ENCODE assay signal across 8 mouse cellular contexts in genomic region chr17:29269349-29269706, GRCm38 (mm10). TPM values are rescaled to one million over a fixed set of nuclear protein-coding genes. Genes with fewer than 3 reads are reported as not detected.
DNase-seq lines count a peak whose midpoint lies in the region; ATAC-seq and TF ChIP-seq lines count a peak whose summit lies in the region.

No protein-coding gene starts in this region.

- no peaks in the 10 kb centered on the region for H3K27me3 ChIP-seq in heart, embryonic 15.5 days
- no peaks in the 10 kb centered on the region for H3K27me3 ChIP-seq in forebrain, embryonic 15.5 days
- H3K27me3 ChIP-seq in liver, postnatal 0 days (ENCODE audit: insufficient read depth, low read length) = no peaks in the 10 kb centered on the region

- no peaks in the 10 kb centered on the region for H3K9me3 ChIP-seq in heart, embryonic 15.5 days (replicated peaks)
- no peaks in the 10 kb centered on the region for H3K9me3 ChIP-seq in ES-E14 (ENCODE audit: control insufficient read depth, insufficient read depth, low read depth, low read length)
- no peaks in the 10 kb centered on the region for H3K9me3 ChIP-seq in forebrain, embryonic 15.5 days
- no peaks in the 10 kb centered on the region for H3K9me3 ChIP-seq in liver, postnatal 0 days (ENCODE audit: low read length)

- no peak for DNase-seq in heart, adult 11 months
- DNase-seq in ES-E14 (ENCODE audit: low read depth, low spot score) = no peak
- no peak for DNase-seq in liver, postnatal 0 days
- DNase-seq in ovary, postnatal 10 days (ENCODE audit: low spot score) = no peak
- DNase-seq in urinary bladder, postnatal 25 days (ENCODE audit: low spot score) = no peak
- DNase-seq in adrenal gland, postnatal 25 days = no peak

- peaks cover 29% of the 10 kb centered on the region for H3K4me1 ChIP-seq in heart, embryonic 15.5 days (replicated peaks)
- peaks cover 0 to 4% of the 10 kb centered on the region in 2 experiments; a peak in 1 of 4 replicates for H3K4me1 ChIP-seq in ES-E14 (ENCODE audit: control insufficient read depth in 2 of 2, insufficient read depth in 2 of 2, low read length in 2 of 2, poor library complexity in 1 of 2)
- peaks cover 21% of the 10 kb centered on the region for H3K4me1 ChIP-seq in forebrain, embryonic 15.5 days
- peaks cover 29% of the 10 kb centered on the region for H3K4me1 ChIP-seq in liver, postnatal 0 days (ENCODE audit: insufficient read depth)

- in situ Hi-C loops in ES-E14 (cut with MboI; ENCODE audit: low sequenced_read_pairs in 2 of 2, unreplicated experiment in 2 of 2) = no loop called here

- 15% methylated on average over 10 of the region's 10 CpGs for WGBS in heart, embryonic 15.5 days
- WGBS in forebrain, embryonic 15.5 days = 14% methylated on average over 10 of the region's 10 CpGs
- WGBS in liver, postnatal 0 days (ENCODE audit: insufficient replicate concordance) = 11% methylated on average over 10 of the region's 10 CpGs

- H3K4me2 ChIP-seq in heart, embryonic 15.5 days = peak overlapping the region; percentile 77
- peak overlapping the region; percentile 59 for H3K4me2 ChIP-seq in forebrain, embryonic 15.5 days (replicated peaks)
- peak overlapping the region; percentile 88 for H3K4me2 ChIP-seq in liver, postnatal 0 days (ENCODE audit: low read depth, low read length)

- peak overlapping the region; percentile 96 for H3K9ac ChIP-seq in heart, embryonic 15.5 days
- peak overlapping the region; percentile 87; the same call in 1 of the 2 replicates for H3K9ac ChIP-seq in ES-E14 (ENCODE audit: insufficient read depth, low read depth, low read length, poor library complexity, severe bottlenecking)
- peak overlapping the region; percentile 93 for H3K9ac ChIP-seq in forebrain, embryonic 15.5 days (replicated peaks)
- peak overlapping the region; percentile 86 for H3K9ac ChIP-seq in liver, postnatal 0 days (replicated peaks)

- TF ChIP-seq CTCF in liver, postnatal 0 days (IDR thresholded peaks at IDR 0.05; ENCODE audit: low read depth) = no peak

- no peaks in the 10 kb centered on the region for H3K36me3 ChIP-seq in heart, embryonic 15.5 days
- H3K36me3 ChIP-seq in ES-E14 (ENCODE audit: control insufficient read depth, insufficient read depth, low read length, poor library complexity, severe bottlenecking) = no peaks in the 10 kb centered on the region
- no peaks in the 10 kb centered on the region for H3K36me3 ChIP-seq in forebrain, embryonic 15.5 days
- H3K36me3 ChIP-seq in liver, postnatal 0 days (replicated peaks; ENCODE audit: insufficient read depth, low read length) = no peaks in the 10 kb centered on the region

- TF ChIP-seq EP300 in liver, postnatal 0 days (IDR thresholded peaks at IDR 0.05; ENCODE audit: low read depth) = no peak

- peak overlapping the region; percentile 96 for H3K4me3 ChIP-seq in heart, embryonic 15.5 days
- peak overlapping the region; percentile 81 to 87 for H3K4me3 ChIP-seq in ES-E14 (ENCODE audit: insufficient read depth in 1 of 2, low read depth in 1 of 2, low read length in 2 of 2, poor library complexity in 1 of 2, severe bottlenecking in 1 of 2)
- peak overlapping the region; percentile 86 for H3K4me3 ChIP-seq in forebrain, embryonic 15.5 days
- peak overlapping the region; percentile 81 for H3K4me3 ChIP-seq in liver, postnatal 0 days (ENCODE audit: low read depth, low read length)

- H3K27ac ChIP-seq in heart, embryonic 15.5 days = peak overlapping the region; percentile 97
- no peak overlapping the region for H3K27ac ChIP-seq in ES-E14 (ENCODE audit: insufficient read depth, low read depth, low read length, poor library complexity, severe bottlenecking)
- H3K27ac ChIP-seq in forebrain, embryonic 15.5 days (replicated peaks) = peak overlapping the region; percentile 91
- peak overlapping the region; percentile 92 for H3K27ac ChIP-seq in liver, postnatal 0 days (ENCODE audit: low read depth)

- no peak for ATAC-seq in heart, embryonic 15.5 days (replicated peaks; ENCODE audit: insufficient number of reproducible peaks, insufficient read depth, low FRiP score, low read depth)
- no peak for ATAC-seq in forebrain, embryonic 15.5 days (replicated peaks)
- ATAC-seq in liver, postnatal 0 days = no peak

TF ChIP-seq in ES-E14, 5 proteins besides CTCF, POLR2A, EP300 and RAD21:
- TF ChIP-seq CHD2 (IDR thresholded peaks at IDR 0.05; ENCODE audit: low read depth, low read length) (no peak), HCFC1 (IDR thresholded peaks at IDR 0.05; ENCODE audit: borderline replicate concordance, insufficient read depth, low read length) (no peak), ZNF384 (IDR thresholded peaks at IDR 0.05; ENCODE audit: low read depth, low read length) (no peak)

RNA-seq across cellular contexts. Expression of gene BC004004, which starts 0.7 kb away (rescaled TPM):
- 91.1 and 96.0 TPM in 2 replicates for polyA plus RNA-seq in heart, embryonic 15.5 days (2015; fragmentation: Nextera tagmentation; extraction: Ambion mirVana)
- total RNA-seq in ES-E14 (2012; rRNA removed) = 50.9 and 54.5 TPM in 2 replicates
- 96.2 and 96.4 TPM in 2 replicates for polyA plus RNA-seq in forebrain, embryonic 15.5 days (2015; fragmentation: Nextera tagmentation; extraction: Ambion mirVana)
- polyA plus RNA-seq in liver, postnatal 0 days (2015; fragmentation: Nextera tagmentation; extraction: Ambion mirVana) = 101 and 105 TPM in 2 replicates
- total RNA-seq in adrenal gland, postnatal 25 days (2021) = 116 and 134 TPM in 2 replicates

RNA-seq across cellular contexts. Expression of gene Ppil1, which starts 5.3 kb away (rescaled TPM):
- polyA plus RNA-seq in heart, embryonic 15.5 days (2015; fragmentation: Nextera tagmentation; extraction: Ambion mirVana) = 86.8 and 107 TPM in 2 replicates
- total RNA-seq in ES-E14 (2012; rRNA removed) = 134 and 157 TPM in 2 replicates
- 126 and 128 TPM in 2 replicates for polyA plus RNA-seq in forebrain, embryonic 15.5 days (2015; fragmentation: Nextera tagmentation; extraction: Ambion mirVana)
- polyA plus RNA-seq in liver, postnatal 0 days (2015; fragmentation: Nextera tagmentation; extraction: Ambion mirVana) = 36.1 and 42.1 TPM in 2 replicates
- total RNA-seq in adrenal gland, postnatal 25 days (2021) = 22.3 and 28.9 TPM in 2 replicates

RNA-seq across cellular contexts. Expression of gene Cpne5, which starts 31.4 kb away (rescaled TPM):
- 14.9 and 17.9 TPM in 2 replicates for polyA plus RNA-seq in heart, embryonic 15.5 days (2015; fragmentation: Nextera tagmentation; extraction: Ambion mirVana)
- total RNA-seq in ES-E14 (2012; rRNA removed) = 5.1 and 5.8 TPM in 2 replicates
- 21.3 and 24.9 TPM in 2 replicates for polyA plus RNA-seq in forebrain, embryonic 15.5 days (2015; fragmentation: Nextera tagmentation; extraction: Ambion mirVana)
- 0.33 and 0.46 TPM in 2 replicates for polyA plus RNA-seq in liver, postnatal 0 days (2015; fragmentation: Nextera tagmentation; extraction: Ambion mirVana)
- 0.33 and 0.52 TPM in 2 replicates for total RNA-seq in adrenal gland, postnatal 25 days (2021)

RNA-seq across cellular contexts. Expression of gene Pi16, which starts 48.2 kb away (rescaled TPM):
- polyA plus RNA-seq in heart, embryonic 15.5 days (2015; fragmentation: Nextera tagmentation; extraction: Ambion mirVana) = 4.3 and 5.8 TPM in 2 replicates
- total RNA-seq in ES-E14 (2012; rRNA removed) = 0.37 and 0.71 TPM in 2 replicates
- 1.4 and 1.8 TPM in 2 replicates for polyA plus RNA-seq in forebrain, embryonic 15.5 days (2015; fragmentation: Nextera tagmentation; extraction: Ambion mirVana)
- 2.1 and 2.2 TPM in 2 replicates for polyA plus RNA-seq in liver, postnatal 0 days (2015; fragmentation: Nextera tagmentation; extraction: Ambion mirVana)
- total RNA-seq in adrenal gland, postnatal 25 days (2021) = 9.5 and 13.2 TPM in 2 replicates

Comparison
In these comparisons a context has a peak if more than half of its experiments do, and no peak if none do; other contexts are left out.
1. RNA of gene Cpne5, which starts 31.4 kb away (polyA plus RNA-seq): 21.3 to 24.9 TPM in forebrain, embryonic 15.5 days and 14.9 to 17.9 TPM in heart, embryonic 15.5 days; 0.33 to 0.46 TPM in liver, postnatal 0 days; every median in the first group is over 10 times any median in the second.
2. Peak in every context shown above with its lines, with median percentiles within 50 percentile points of each other: H3K4me2 ChIP-seq, H3K4me3 ChIP-seq and H3K9ac ChIP-seq.